Comparison of ENCODE assay signal across 7 mouse cellular contexts in the genomic region with DNA sequence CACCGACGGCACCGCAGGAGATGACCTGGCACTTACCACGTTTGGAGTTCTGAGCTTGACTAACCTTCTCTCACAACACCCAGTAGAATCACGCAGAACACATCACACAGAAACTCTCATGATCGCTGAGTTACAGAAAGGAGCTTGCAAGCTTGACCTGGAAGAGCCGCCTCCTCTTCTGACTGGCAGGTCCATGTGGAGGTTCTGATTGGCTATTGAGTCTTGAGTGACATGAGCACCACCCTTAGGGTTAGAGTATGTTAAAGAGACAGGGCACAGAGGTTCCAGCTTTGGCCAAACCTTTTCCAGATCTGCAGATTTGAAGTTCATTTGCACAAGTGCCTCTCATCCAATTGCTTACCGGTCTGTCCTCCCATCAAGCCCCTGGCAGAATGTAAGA. TPM values are rescaled to one million over a fixed set of nuclear protein-coding genes. Genes with fewer than 3 reads are reported as not detected.
DNase-seq lines count a peak whose midpoint lies in the region; ATAC-seq and TF ChIP-seq lines count a peak whose summit lies in the region.
"Not testable (repeated sequence)": the region's sequence is repeated elsewhere in the genome, so short reads cannot be mapped to it uniquely, and the experiment has no call there.

A gene (minus strand): TSS at position 101 of the 400 bp plus-strand sequence.

- H3K4me1 ChIP-seq in forebrain, embryonic 10.5 days; limb, embryonic 11.5 days (ENCODE audit: control insufficient read depth, insufficient read depth, low read length); midbrain, embryonic 13.5 days (replicated peaks): not testable (repeated sequence)

- not testable (repeated sequence) for H3K4me2 ChIP-seq in limb, embryonic 11.5 days (ENCODE audit: low read depth, severe bottlenecking); midbrain, embryonic 13.5 days (replicated peaks)

- WGBS in forebrain, embryonic 10.5 days, result no CpG with 5 or more reads among the region's 8 CpGs
- WGBS in limb, embryonic 11.5 days, result no CpG with 5 or more reads among the region's 8 CpGs
- no CpG with 5 or more reads among the region's 8 CpGs for WGBS in midbrain, embryonic 13.5 days

- H3K36me3 ChIP-seq in forebrain, embryonic 10.5 days (replicated peaks); limb, embryonic 11.5 days (ENCODE audit: control insufficient read depth, insufficient read depth, low read length); midbrain, embryonic 13.5 days: not testable (repeated sequence)

- DNase-seq in adrenal gland, postnatal 4 days (ENCODE audit: low spot score in 2 of 2); forebrain, embryonic 10.5 days (ENCODE audit: extremely low spot score, low spot score); gastrocnemius, postnatal 4 days (ENCODE audit: low spot score in 2 of 2); layer of hippocampus, adult 2 months (ENCODE audit: low spot score in 2 of 2); limb, embryonic 11.5 days (ENCODE audit: low spot score): not testable (repeated sequence)

- not testable (repeated sequence) for H3K4me3 ChIP-seq in forebrain, embryonic 10.5 days; layer of hippocampus, adult 2 months; limb, embryonic 11.5 days (ENCODE audit: low read depth, low read length); midbrain, embryonic 13.5 days (replicated peaks)

- H3K9ac ChIP-seq in limb, embryonic 11.5 days (ENCODE audit: low read length); midbrain, embryonic 13.5 days (replicated peaks): not testable (repeated sequence)

- H3K27ac ChIP-seq in forebrain, embryonic 10.5 days; layer of hippocampus, adult 2 months; limb, embryonic 11.5 days (replicated peaks; ENCODE audit: low read depth, low read length); midbrain, embryonic 13.5 days: not testable (repeated sequence)

- not testable (repeated sequence) for H3K27me3 ChIP-seq in forebrain, embryonic 10.5 days (ENCODE audit: poor library complexity, severe bottlenecking); limb, embryonic 11.5 days (ENCODE audit: control insufficient read depth, insufficient read depth, low read length); midbrain, embryonic 13.5 days

- not testable (repeated sequence) for ATAC-seq in hematopoietic stem cell, adult 5-6 weeks (replicated peaks in 1 of 2; ENCODE audit: insufficient read depth in 1 of 2, low FRiP score in 2 of 2, low TSS enrichment in 1 of 2, low read depth in 1 of 2, poor library complexity in 2 of 2, severe bottlenecking in 2 of 2); limb, embryonic 11.5 days (ENCODE audit: insufficient number of reproducible peaks, low FRiP score, low TSS enrichment, low read depth); midbrain, embryonic 13.5 days

- TF ChIP-seq CTCF in layer of hippocampus, adult 2 months (conservative IDR thresholded peaks at IDR 0.05), result not testable (repeated sequence)

- not testable (repeated sequence) for H3K9me3 ChIP-seq in forebrain, embryonic 10.5 days; limb, embryonic 11.5 days (ENCODE audit: control insufficient read depth, low read length); midbrain, embryonic 13.5 days

RNA-seq across cellular contexts. Expression of the gene that starts here (rescaled TPM):
- 10 to 100 TPM; 40.1 to 42.1 TPM for total RNA-seq in adrenal gland, postnatal 4 days (2021)
- polyA plus RNA-seq in forebrain, embryonic 10.5 days (2016; fragmentation: Nextera tagmentation; extraction: Ambion mirVana), result 21.5 and 24.5 TPM in 2 replicates
- total RNA-seq in gastrocnemius, postnatal 4 days (2021), result 10 to 100 TPM; 22.6 to 26.2 TPM
- total RNA-seq in hematopoietic stem cell, adult 5-6 weeks (2017), result 20.5 and 29.8 TPM in 2 replicates
- 10 to 100 TPM; 66.9 to 70.6 TPM for total RNA-seq in layer of hippocampus, adult 2 months (2021)
- polyA plus RNA-seq in limb, embryonic 11.5 days (2014; fragmentation: Nextera tagmentation; extraction: Ambion mirVana), result 24.6 and 26.1 TPM in 2 replicates
- 16.1 and 17.4 TPM in 2 replicates for polyA plus RNA-seq in midbrain, embryonic 13.5 days (2015; fragmentation: Nextera tagmentation; extraction: Ambion mirVana)
